Mouse (Mus musculus) liver, adult 2 months (tissue): ENCODE data around the gene Olfr1293-ps. TPM values are rescaled to one million over a fixed set of nuclear protein-coding genes. Genes with fewer than 3 reads are reported as not detected.

Source experiments
- DNase-seq: peaks from one replicate; pipeline ENCODE4 v3.0.0-alpha.2; 2011; ENCODE audit warnings: low read depth, low spot score; ENCODE audit errors: extremely low read depth
- H3K27ac ChIP-seq: fragments of 200-500 bp; replicated peaks from 2 replicates; pipeline ENCODE4 v1.5.1; 2012; ENCODE audit warnings: low read depth, mild to moderate bottlenecking, control low read depth, inconsistent platforms, low read length; ENCODE audit not compliant: insufficient read depth
- H3K27me3 ChIP-seq: fragments of 200-500 bp; 2 replicates; pipeline ENCODE4 v1.6.1; 2012; ENCODE audit warnings: mild to moderate bottlenecking, moderate library complexity, low read length, inconsistent platforms; ENCODE audit not compliant: control insufficient read depth, insufficient read depth
- H3K36me3 ChIP-seq: fragments of 200-500 bp; 2 replicates; pipeline ENCODE4 v1.6.1; 2012; ENCODE audit warnings: low read length, inconsistent platforms; ENCODE audit not compliant: control insufficient read depth, insufficient read depth
- H3K4me1 ChIP-seq: fragments of 200-500 bp; 2 replicates; pipeline ENCODE4 v1.6.1; 2011; ENCODE audit warnings: low read length; ENCODE audit not compliant: control insufficient read depth, insufficient read depth
- H3K4me3 ChIP-seq: fragments of 200-500 bp; 2 replicates; pipeline ENCODE4 v1.5.1; 2011; ENCODE audit warnings: low read depth, mild to moderate bottlenecking, control low read depth, low read length, moderate library complexity; ENCODE audit not compliant: insufficient read depth
- H3K79me2 ChIP-seq: fragments of 200-500 bp; 2 replicates; pipeline ENCODE4 v1.6.1; 2012; ENCODE audit warnings: inconsistent platforms, mild to moderate bottlenecking, low read length, moderate library complexity; ENCODE audit not compliant: control insufficient read depth, insufficient read depth
- H3K9ac ChIP-seq: fragments of 200-500 bp; 2 replicates; pipeline ENCODE4 v1.6.1; 2012; ENCODE audit warnings: low read depth, mild to moderate bottlenecking, control low read depth, inconsistent platforms, low read length
- CTCF ChIP-seq: fragments of 200-500 bp; IDR thresholded peaks from 2 replicates; pipeline ENCODE4 v1.5.1; 2011; ENCODE audit warnings: low read depth, low read length, control low read depth
- POLR2A ChIP-seq: fragments of 200-500 bp; IDR thresholded peaks from 2 replicates; pipeline ENCODE4 v1.6.1; 2011; ENCODE audit warnings: low read length, control low read depth; ENCODE audit not compliant: insufficient read depth; ENCODE audit errors: extremely low read depth
- WGBS: fragments of 180-500 bp; shearing (Covaris S2); methylation state at CpG from one replicate; pipeline ENCODE4 v1.1.7; 2018; 5-methylcytosine and 5-hydroxymethylcytosine counted together
- polyA plus RNA-seq: library from polyadenylated mRNA; depleted of rRNA; stranded (reverse); fragments of >200 nt; gene quantifications from 2 replicates; pipeline ENCODE4 v1.2.3, GENCODE M21; 2012; rRNA removed
- total RNA-seq: library from RNA; depleted of rRNA; stranded (reverse); fragments of >200 nt; gene quantifications from 2 replicates; pipeline ENCODE4 v1.2.3, GENCODE M21; 2014; rRNA removed

Olfr1293-ps gene
- total RNA-seq = not detected in 2 replicates
- polyA plus RNA-seq = not detected in 2 replicates

DNA sequence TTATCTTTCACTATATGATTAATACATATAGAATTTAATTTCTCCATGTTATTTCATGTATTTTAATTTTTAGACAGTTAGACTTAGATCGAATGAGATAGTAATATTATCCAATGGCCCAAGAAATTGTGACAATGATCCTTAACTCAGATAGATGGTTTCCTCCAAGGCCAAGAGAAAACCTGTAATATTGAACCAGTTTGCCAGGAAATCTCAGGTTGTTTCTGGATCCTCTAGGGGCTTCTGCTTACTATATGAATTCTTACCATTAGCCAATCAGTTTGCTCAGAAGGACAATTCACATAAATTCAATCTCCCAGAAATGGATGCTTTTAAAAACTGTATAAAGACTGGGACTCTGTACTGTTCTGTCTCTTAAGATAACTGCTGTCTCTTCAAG is at the start of gene Olfr1293-ps:
TSS of gene Olfr1293-ps (plus strand) at position 301 of the 400 bp plus-strand sequence.
- Histone ChIP-seq H3K27me3 (no peaks in the 10 kb centered on the region), H3K36me3 (no peaks in the 10 kb centered on the region), H3K4me1 (no peaks in the 10 kb centered on the region), H3K4me3 (no peak within 1 kb of the TSS), H3K27ac (no peak within 1 kb of the TSS), H3K79me2 (no peaks in the 10 kb centered on the region), H3K9ac (no peak within 1 kb of the TSS)
- WGBS = 72% methylated on average over 1 of the region's 1 CpGs
- no peak for DNase-seq
- TF ChIP-seq POLR2A (no peak), CTCF (no peak)

DNA sequence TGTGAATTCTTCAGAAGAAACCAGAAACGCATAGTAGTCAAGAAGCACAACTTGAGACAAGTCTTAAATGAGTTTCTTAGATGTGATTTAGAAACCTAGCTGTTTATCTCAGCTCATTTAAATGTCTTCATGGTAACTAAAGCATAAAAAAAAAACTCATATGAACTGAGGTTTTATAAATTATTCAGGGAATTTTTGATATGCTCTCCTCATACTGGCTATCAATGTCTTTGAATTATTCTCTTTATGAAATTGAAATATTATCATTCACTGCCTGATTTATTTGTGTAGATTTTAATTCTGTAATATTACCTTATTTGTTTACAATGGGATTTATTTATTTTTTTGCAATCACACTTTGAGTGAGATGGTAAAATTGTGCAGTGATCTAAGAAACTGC is 44.5 kb upstream of the Olfr1293-ps start, which contains the start of gene Olfr1289:
TSS of gene Olfr1289 (plus strand) at position 301 of the 400 bp plus-strand sequence.
- H3K36me3 ChIP-seq = no peaks in the 10 kb centered on the region
- H3K27me3 ChIP-seq = no peaks in the 10 kb centered on the region
- no peak within 1 kb of the TSS for H3K9ac ChIP-seq
- H3K4me3 ChIP-seq = no peak within 1 kb of the TSS
- no peak for DNase-seq
- H3K4me1 ChIP-seq = no peaks in the 10 kb centered on the region
- no peak within 1 kb of the TSS for H3K27ac ChIP-seq
- TF ChIP-seq POLR2A = no peak
- no peak for TF ChIP-seq CTCF
- 58% methylated on average over 1 of the region's 1 CpGs for WGBS
- no peaks in the 10 kb centered on the region for H3K79me2 ChIP-seq

DNA sequence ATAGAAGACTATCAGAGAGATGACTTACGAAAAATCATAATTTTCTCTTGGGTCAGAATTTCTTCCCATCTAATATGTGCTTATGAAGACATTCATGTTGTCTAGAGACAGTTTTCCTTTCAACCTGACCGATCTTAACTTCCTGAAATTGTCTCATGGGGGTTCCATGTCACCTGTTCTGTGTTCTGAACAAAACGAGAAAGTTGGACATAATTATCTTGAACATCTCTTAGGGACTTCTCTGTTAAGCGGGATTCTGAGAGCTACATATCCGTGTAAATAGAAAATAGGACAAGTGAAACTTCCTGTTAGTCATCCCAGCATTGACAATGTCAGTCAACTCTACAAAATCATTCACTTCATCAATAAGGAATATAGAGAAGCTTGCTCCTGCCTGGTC is 31.3 kb upstream of the Olfr1293-ps start, which contains the start of gene Olfr1290:
TSS of gene Olfr1290 (minus strand) at position 101 of the 400 bp plus-strand sequence.
- no peaks in the 10 kb centered on the region for H3K36me3 ChIP-seq
- no peak for DNase-seq

DNA sequence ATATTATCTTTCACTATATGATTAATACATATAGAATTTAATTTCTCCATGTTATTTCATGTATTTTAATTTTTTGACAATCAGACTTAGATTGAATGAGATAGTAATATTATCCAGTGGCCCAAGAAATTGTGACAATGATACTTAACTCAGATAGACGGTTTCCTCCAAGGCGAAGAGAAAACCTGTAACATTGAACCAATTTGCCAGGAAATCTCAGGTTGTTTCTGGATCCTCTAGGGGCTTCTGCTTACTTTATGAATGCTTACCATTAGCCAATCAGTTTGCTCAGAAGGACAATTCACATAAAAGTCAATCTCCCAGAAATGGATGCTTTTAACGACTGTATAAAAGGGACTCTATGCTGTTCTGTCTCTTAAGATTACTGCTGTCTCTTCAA is 28.1 kb upstream of the Olfr1293-ps start, which contains the start of gene Olfr1291-ps1:
TSS of gene Olfr1291-ps1 (plus strand) at position 301 of the 400 bp plus-strand sequence.
- TF ChIP-seq CTCF = no peak
- no peak for TF ChIP-seq POLR2A
- Histone ChIP-seq H3K27me3 (no peaks in the 10 kb centered on the region), H3K4me1 (no peaks in the 10 kb centered on the region), H3K27ac (no peak within 1 kb of the TSS), H3K4me3 (no peak within 1 kb of the TSS), H3K79me2 (no peaks in the 10 kb centered on the region), H3K36me3 (no peaks in the 10 kb centered on the region), H3K9ac (no peak within 1 kb of the TSS)
- 87% methylated on average over 3 of the region's 3 CpGs for WGBS
- DNase-seq = no peak

More for the DNA sequence above, 31.3 kb upstream of the Olfr1293-ps start, which contains the start of gene Olfr1290:
- no peak within 1 kb of the TSS for H3K27ac ChIP-seq
- H3K9ac ChIP-seq = no peak within 1 kb of the TSS
- WGBS = 68% methylated on average over 5 of the region's 5 CpGs
- no peak for TF ChIP-seq CTCF
- TF ChIP-seq POLR2A = no peak
- H3K27me3 ChIP-seq = no peaks in the 10 kb centered on the region
- no peaks in the 10 kb centered on the region for H3K79me2 ChIP-seq
- no peak within 1 kb of the TSS for H3K4me3 ChIP-seq
- no peaks in the 10 kb centered on the region for H3K4me1 ChIP-seq

DNA sequence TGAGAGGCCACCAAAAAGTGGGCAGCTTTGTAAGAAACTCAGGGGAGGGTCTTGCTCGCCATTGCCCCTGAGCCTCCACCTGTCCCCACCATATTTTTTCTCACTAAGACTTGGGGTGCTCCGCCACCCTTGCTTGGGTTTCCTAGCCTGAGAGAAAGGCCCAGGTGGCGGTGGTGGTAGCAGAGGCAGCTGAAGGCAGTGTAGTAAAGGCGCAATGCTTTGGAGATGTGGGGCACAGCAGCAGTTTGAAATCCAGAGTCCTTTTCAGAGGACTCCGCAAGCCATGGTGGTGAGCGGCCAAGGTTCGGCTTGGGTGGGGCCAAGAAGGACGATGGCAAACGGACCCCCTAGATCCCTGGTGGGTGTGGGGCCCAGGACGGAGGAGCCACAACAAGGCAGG is 7.6 kb upstream of the Olfr1293-ps start:
- DNase-seq = no peak
- Histone ChIP-seq H3K9ac (no peak overlapping the region), H3K4me1 (no peaks in the 10 kb centered on the region), H3K36me3 (no peaks in the 10 kb centered on the region), H3K27me3 (no peaks in the 10 kb centered on the region), H3K79me2 (no peaks in the 10 kb centered on the region), H3K27ac (no peak overlapping the region), H3K4me3 (no peak overlapping the region)
- WGBS = 79% methylated on average over 10 of the region's 10 CpGs
- TF ChIP-seq CTCF = no peak

DNA sequence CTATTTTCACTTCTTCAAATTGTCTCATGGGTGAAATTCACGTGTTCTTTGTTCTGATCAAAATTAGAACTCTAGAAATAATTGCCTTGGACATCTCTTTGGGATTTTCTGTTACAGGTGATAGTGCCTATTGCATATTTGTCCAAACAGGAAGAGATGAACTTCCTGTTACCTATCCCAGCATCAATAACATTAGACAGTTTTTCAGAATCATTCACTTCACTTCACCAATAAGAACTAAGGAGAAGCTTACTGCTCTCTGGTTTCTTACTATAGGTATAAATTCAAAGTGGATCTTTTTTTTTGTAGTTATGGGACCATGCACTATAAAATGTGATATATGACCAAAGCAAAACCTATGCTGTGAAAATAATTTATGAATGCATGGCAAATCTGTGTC is 15.2 kb downstream of the Olfr1293-ps start, which contains the start of gene Olfr1294:
TSS of gene Olfr1294 (minus strand) at position 101 of the 400 bp plus-strand sequence.
- 32% methylated on average over 1 of the region's 1 CpGs for WGBS

More for the DNA sequence above, 15.2 kb downstream of the Olfr1293-ps start, which contains the start of gene Olfr1294:
- no peak for TF ChIP-seq POLR2A
- no peak for TF ChIP-seq CTCF
- Histone ChIP-seq H3K36me3 (no peaks in the 10 kb centered on the region), H3K79me2 (no peaks in the 10 kb centered on the region), H3K27ac (no peak within 1 kb of the TSS), H3K4me3 (no peak within 1 kb of the TSS), H3K9ac (no peak within 1 kb of the TSS), H3K4me1 (no peaks in the 10 kb centered on the region), H3K27me3 (no peaks in the 10 kb centered on the region)
- DNase-seq = no peak
